Mouse (Mus musculus): Measurements from ENCODE around the gene Ccdc9.
"Not testable (repeated sequence)": the region's sequence is repeated elsewhere in the genome, so short reads cannot be mapped to it uniquely, and the experiment has no call there.

The Ccdc9 gene

GRCm38 (mm10) chr7:16308555-16309317, 22.1 kb upstream of the Ccdc9 start:
- DNase-seq (ENCODE audit: low read depth, low spot score) = no peak

- DNase-seq (ENCODE audit: low read depth, low spot score) = not testable (repeated sequence)
Observed at GRCm38 (mm10) chr7:16308093-16308492, 21.5 kb upstream of the Ccdc9 start, which contains the start of gene Bbc3. Gene Bbc3, plus strand, starts transcription at chr7:16308393.

- not testable (repeated sequence) for DNase-seq (ENCODE audit: low read depth, low spot score)
Observed at GRCm38 (mm10) chr7:16307141-16307540, 20.5 kb upstream of the Ccdc9 start.

GRCm38 (mm10) chr7:16299419-16300035, 12.9 kb upstream of the Ccdc9 start:
- DNase-seq (ENCODE audit: low read depth, low spot score) = peak; percentile 71

GRCm38 (mm10) chr7:16298927-16299326, 12.3 kb upstream of the Ccdc9 start:
- no peak for DNase-seq (ENCODE audit: low read depth, low spot score)

GRCm38 (mm10) chr7:16297616-16298015, 11.0 kb upstream of the Ccdc9 start:
- no peak for DNase-seq (ENCODE audit: low read depth, low spot score)

GRCm38 (mm10) chr7:16296766-16297390, 10.3 kb upstream of the Ccdc9 start:
- peak; percentile 62 for DNase-seq (ENCODE audit: low read depth, low spot score)

- no peak for DNase-seq (ENCODE audit: low read depth, low spot score)
Observed at GRCm38 (mm10) chr7:16296146-16296545, 9.6 kb upstream of the Ccdc9 start.

GRCm38 (mm10) chr7:16295321-16295900, 8.8 kb upstream of the Ccdc9 start:
- peak; percentile 56 for DNase-seq (ENCODE audit: low read depth, low spot score)

- DNase-seq (ENCODE audit: low read depth, low spot score) = peak; percentile 89
Observed at GRCm38 (mm10) chr7:16294837-16295236, 8.2 kb upstream of the Ccdc9 start.

GRCm38 (mm10) chr7:16294346-16294745, 7.8 kb upstream of the Ccdc9 start:
- no peak for DNase-seq (ENCODE audit: low read depth, low spot score)

GRCm38 (mm10) chr7:16287791-16288190, 1.2 kb upstream of the Ccdc9 start:
- DNase-seq (ENCODE audit: low read depth, low spot score) = no peak

GRCm38 (mm10) chr7:16287016-16287415, 421 bp upstream of the Ccdc9 start:
- DNase-seq (ENCODE audit: low read depth, low spot score) = no peak

GRCm38 (mm10) chr7:16285450-16286025, 1.1 kb downstream of the Ccdc9 start:
- DNase-seq (ENCODE audit: low read depth, low spot score) = peak; percentile 40

GRCm38 (mm10) chr7:16284904-16285303, 1.7 kb downstream of the Ccdc9 start:
- DNase-seq (ENCODE audit: low read depth, low spot score) = no peak

GRCm38 (mm10) chr7:16284001-16284400, 2.6 kb downstream of the Ccdc9 start:
- no peak for DNase-seq (ENCODE audit: low read depth, low spot score)

GRCm38 (mm10) chr7:16282334-16282733, 4.3 kb downstream of the Ccdc9 start:
- no peak for DNase-seq (ENCODE audit: low read depth, low spot score)

- no peak for DNase-seq (ENCODE audit: low read depth, low spot score)
Observed at GRCm38 (mm10) chr7:16280721-16281120, 5.9 kb downstream of the Ccdc9 start.

GRCm38 (mm10) chr7:16274922-16275890, 11.4 kb downstream of the Ccdc9 start:
- no peak for DNase-seq (ENCODE audit: low read depth, low spot score)

GRCm38 (mm10) chr7:16273766-16274140, 12.8 kb downstream of the Ccdc9 start:
- peak; percentile 72 for DNase-seq (ENCODE audit: low read depth, low spot score)

Measured in embryo, embryonic 11.5 days (tissue).